Mouse (Mus musculus): Measurements from ENCODE around the gene Hs3st3a1.

DNA sequence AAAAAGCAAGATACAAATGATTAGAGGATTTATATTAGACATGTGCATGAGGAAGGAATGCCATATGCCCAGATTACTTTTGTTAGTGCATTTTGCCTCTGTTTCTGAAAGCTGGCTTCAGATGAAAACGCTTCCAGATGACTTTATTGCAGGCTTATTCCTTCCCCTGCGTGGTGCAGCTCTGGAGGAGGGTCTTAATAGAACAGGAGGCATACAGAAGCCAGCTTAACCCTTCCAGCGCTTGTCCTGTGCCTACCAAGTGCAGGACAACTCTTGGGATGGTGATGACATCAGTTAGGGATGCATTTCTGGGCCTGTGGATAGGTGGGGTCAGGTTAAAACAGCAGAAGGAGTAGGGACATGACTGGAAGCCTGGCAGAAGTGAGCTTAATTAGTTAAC, 7.6 kb downstream of the Hs3st3a1 start:
- no peak for TF ChIP-seq CTCF (IDR thresholded peaks at IDR 0.05; ENCODE audit: insufficient read depth, low read length)
- no peak for TF ChIP-seq POLR2A (IDR thresholded peaks at IDR 0.05; ENCODE audit: borderline replicate concordance, extremely low read depth, low read depth, low read length)
